Mouse (Mus musculus) kidney, adult 2 months (tissue): ENCODE measurements at regions not wholly inside any gene's neighbourhood (a gene's known extent, or its start where the extent isn't known, plus 50 kb on each side); places are given as distances from the start of the nearest gene placed in this dataset.
A peak's percentile ranks its signal among the peaks of the same experiment; 100 is the strongest.

Experiments
- CTCF ChIP-seq: fragments of 200-500 bp; conservative IDR thresholded peaks from 2 replicates; pipeline ENCODE4 v1.5.1; 2011; ENCODE audit warnings: low read depth, mild to moderate bottlenecking, control low read depth, low read length, moderate library complexity, mixed read lengths; ENCODE audit not compliant: insufficient read depth, insufficient read length
- POLR2A ChIP-seq: fragments of 200-500 bp; IDR thresholded peaks from one replicate; pipeline ENCODE4 v1.6.1; 2011; ENCODE audit warnings: low read depth, low read length, control low read depth

GRCm38 (mm10) chr10:126337426-126337825, 371.5 kb downstream of the Lrig3 start:
- TF ChIP-seq CTCF (0 out of 2 replicates have a peak, but pooled peaks have one; percentile 12), POLR2A (no peak)
